Mouse (Mus musculus) urinary bladder, adult 2 months (tissue): ENCODE measurements around the gene Tnni3. TPM values are rescaled to one million over a fixed set of nuclear protein-coding genes. Genes with fewer than 3 reads are reported as not detected.
A peak's percentile ranks its signal among the peaks of the same experiment; 100 is the strongest.

ENCODE experiments used
- DNase-seq: peaks from one replicate; pipeline ENCODE4 v3.0.0; 2022; ENCODE audit warnings: low spot score
- polyA plus RNA-seq: library from polyadenylated mRNA; depleted of rRNA; stranded (reverse); fragments of >200 nt; gene quantifications from 2 replicates; pipeline ENCODE4 v1.2.3, GENCODE M21; 2012

The Tnni3 gene
- polyA plus RNA-seq, 1 experiment, result 5.1 TPM

GRCm38 (mm10) chr7:4521231-4522003 lies 2.6 kb downstream of the Tnni3 start:
- no peak for DNase-seq

- no peak for DNase-seq
These were observed 5.5 kb downstream of the Tnni3 start for GRCm38 (mm10) chr7:4518487-4518886.

- DNase-seq, result no peak
These were observed 7.5 kb downstream of the Tnni3 start, which contains the start of gene Tnnt1 for GRCm38 (mm10) chr7:4516332-4517050. Gene Tnnt1, minus strand, starts transcription at chr7:4516382.

GRCm38 (mm10) chr7:4515853-4516252 lies 8.2 kb downstream of the Tnni3 start:
- DNase-seq, result no peak

- DNase-seq, result no peak
These were observed 10.0 kb downstream of the Tnni3 start for GRCm38 (mm10) chr7:4513829-4514712.

GRCm38 (mm10) chr7:4513236-4513635 lies 10.8 kb downstream of the Tnni3 start:
- no peak for DNase-seq

- no peak for DNase-seq
These were observed 12.4 kb downstream of the Tnni3 start for GRCm38 (mm10) chr7:4511489-4512224.

- no peak for DNase-seq
These were observed 14.0 kb downstream of the Tnni3 start for GRCm38 (mm10) chr7:4509863-4510608.

GRCm38 (mm10) chr7:4508739-4509116 lies 15.3 kb downstream of the Tnni3 start:
- DNase-seq, result no peak

GRCm38 (mm10) chr7:4508062-4508738 lies 15.8 kb downstream of the Tnni3 start:
- DNase-seq, result no peak

GRCm38 (mm10) chr7:4507220-4507619 lies 16.8 kb downstream of the Tnni3 start:
- DNase-seq, result no peak

GRCm38 (mm10) chr7:4504646-4505435 lies 19.2 kb downstream of the Tnni3 start:
- no peak for DNase-seq

GRCm38 (mm10) chr7:4503858-4504257 lies 20.2 kb downstream of the Tnni3 start:
- no peak for DNase-seq

- DNase-seq, result no peak
These were observed 20.9 kb downstream of the Tnni3 start for GRCm38 (mm10) chr7:4503100-4503499.

- DNase-seq, result no peak
These were observed 21.5 kb downstream of the Tnni3 start for GRCm38 (mm10) chr7:4502421-4503090.

- DNase-seq, result peak; percentile 95
These were observed 22.3 kb downstream of the Tnni3 start, which contains the start of gene Ppp1r12c for GRCm38 (mm10) chr7:4501558-4502397. Gene Ppp1r12c, minus strand, starts transcription at chr7:4501680.

GRCm38 (mm10) chr7:4500892-4501471 lies 23.0 kb downstream of the Tnni3 start:
- peak; percentile 52 for DNase-seq
